Mouse (Mus musculus): ENCODE data around the gene Gm3594. TPM values are rescaled to one million over a fixed set of nuclear protein-coding genes. Genes with fewer than 3 reads are reported as not detected.
"Not testable (repeated sequence)": the region's sequence is repeated elsewhere in the genome, so short reads cannot be mapped to it uniquely, and the experiment has no call there.

Gene Gm3594
- polyA plus RNA-seq, 1 experiment from 2014 or later: not detected

DNA sequence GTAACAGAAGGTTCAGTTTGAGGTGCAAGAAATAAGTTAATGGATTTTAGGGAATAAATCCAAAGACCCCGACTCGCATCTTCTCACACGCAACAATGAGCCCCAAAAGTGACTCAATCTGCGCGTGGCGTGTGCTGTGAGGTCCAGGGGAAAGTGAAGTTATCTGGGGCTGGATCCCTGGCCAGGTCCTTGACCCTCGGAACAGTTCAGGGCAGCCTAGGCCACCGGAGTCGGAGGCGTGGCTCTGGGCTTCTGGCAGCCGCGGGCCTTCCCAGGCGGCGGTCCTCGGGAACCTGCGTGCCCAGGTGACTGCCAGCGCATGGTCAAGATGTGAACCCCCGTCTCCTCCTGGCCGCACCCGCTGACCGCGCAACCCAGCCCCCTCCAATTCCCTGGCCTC is 18.1 kb downstream of the Gm3594 start:
- peak overlapping the region; percentile 32 for H3K4me2 ChIP-seq (ENCODE audit: low read depth, low read length)
- not testable (repeated sequence) for ATAC-seq (replicated peaks; ENCODE audit: insufficient number of reproducible peaks, low FRiP score, low TSS enrichment, low read depth); H3K9ac ChIP-seq (replicated peaks; ENCODE audit: low read length); H3K4me1 ChIP-seq (ENCODE audit: control insufficient read depth, insufficient read depth, low read length); H3K27me3 ChIP-seq (ENCODE audit: control insufficient read depth, insufficient read depth, low read length); H3K9me3 ChIP-seq (replicated peaks; ENCODE audit: control insufficient read depth, low read length); H3K4me3 ChIP-seq (ENCODE audit: low read depth, low read length); H3K27ac ChIP-seq (replicated peaks; ENCODE audit: low read depth, low read length); H3K36me3 ChIP-seq (replicated peaks; ENCODE audit: control insufficient read depth, insufficient read depth, low read depth, low read length)
- 21% methylated on average over 13 of the region's 22 CpGs for WGBS
- DNase-seq (ENCODE audit: low spot score): peak; percentile 0

DNA sequence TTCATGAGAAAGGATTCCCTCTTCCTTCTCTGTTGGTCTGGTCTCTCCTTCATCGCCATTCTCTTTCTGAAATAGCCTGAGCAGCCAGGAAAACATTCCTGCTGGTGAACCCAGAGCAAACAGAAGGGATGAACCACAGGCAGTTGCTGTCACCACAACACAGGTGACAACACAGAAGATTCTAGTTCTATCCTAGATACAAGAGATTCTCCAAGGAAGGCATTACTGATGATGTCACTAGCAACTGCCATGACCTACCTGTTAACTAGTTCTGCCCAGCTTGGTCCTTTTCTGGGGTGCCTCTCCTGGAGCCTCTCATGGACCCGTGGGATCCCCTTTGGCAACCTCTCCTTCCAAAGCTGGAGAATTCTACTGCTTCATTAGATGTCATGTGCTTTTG is 32.0 kb downstream of the Gm3594 start, which contains the start of gene Gm3591:
Gm3591 (minus strand) TSS at position 101 of the 400 bp plus-strand sequence.
- not testable (repeated sequence) for H3K9me3 ChIP-seq (replicated peaks; ENCODE audit: control insufficient read depth, low read length); H3K9ac ChIP-seq (replicated peaks; ENCODE audit: low read length); H3K4me3 ChIP-seq (ENCODE audit: low read depth, low read length); H3K4me1 ChIP-seq (ENCODE audit: control insufficient read depth, insufficient read depth, low read length); ATAC-seq (replicated peaks; ENCODE audit: insufficient number of reproducible peaks, low FRiP score, low TSS enrichment, low read depth); H3K4me2 ChIP-seq (ENCODE audit: low read depth, low read length); H3K36me3 ChIP-seq (replicated peaks; ENCODE audit: control insufficient read depth, insufficient read depth, low read depth, low read length); H3K27ac ChIP-seq (replicated peaks; ENCODE audit: low read depth, low read length); DNase-seq (ENCODE audit: low spot score); H3K27me3 ChIP-seq (ENCODE audit: control insufficient read depth, insufficient read depth, low read length)
- no CpG with 5 or more reads among the region's 2 CpGs for WGBS

DNA sequence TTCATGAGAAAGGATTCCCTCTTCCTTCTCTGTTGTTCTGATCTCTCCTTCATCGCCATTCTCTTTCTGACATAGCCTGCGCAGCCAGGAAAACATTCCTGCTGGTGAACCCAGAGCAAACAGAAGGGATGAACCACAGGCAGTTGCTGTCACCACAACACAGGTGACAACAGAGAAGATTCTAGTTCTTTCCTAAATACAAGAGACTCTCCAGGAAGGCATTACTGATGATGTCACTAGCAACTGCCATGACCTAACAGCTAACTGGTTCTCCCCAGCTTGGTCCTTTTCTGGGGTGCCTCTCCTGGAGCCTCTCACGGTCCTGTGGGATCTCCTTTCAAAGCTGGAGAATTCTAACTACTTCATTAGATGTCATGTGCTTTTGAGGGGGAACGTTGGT is 54.2 kb downstream of the Gm3594 start, which contains the start of gene Gm16440:
Gm16440 (minus strand) TSS at position 101 of the 400 bp plus-strand sequence.
- not testable (repeated sequence) for H3K4me3 ChIP-seq (ENCODE audit: low read depth, low read length); H3K27me3 ChIP-seq (ENCODE audit: control insufficient read depth, insufficient read depth, low read length); H3K27ac ChIP-seq (replicated peaks; ENCODE audit: low read depth, low read length); H3K4me2 ChIP-seq (ENCODE audit: low read depth, low read length); H3K9ac ChIP-seq (replicated peaks; ENCODE audit: low read length); ATAC-seq (replicated peaks; ENCODE audit: insufficient number of reproducible peaks, low FRiP score, low TSS enrichment, low read depth); DNase-seq (ENCODE audit: low spot score); H3K9me3 ChIP-seq (replicated peaks; ENCODE audit: control insufficient read depth, low read length); H3K36me3 ChIP-seq (replicated peaks; ENCODE audit: control insufficient read depth, insufficient read depth, low read depth, low read length); H3K4me1 ChIP-seq (ENCODE audit: control insufficient read depth, insufficient read depth, low read length)
- 85% methylated on average over 2 of the region's 4 CpGs for WGBS

Other genes with a start within 250 kb of the Gm3594 start
- not detected in 2 replicates for gene Gm21560, start 225.3 kb downstream of the Gm3594 start, polyA plus RNA-seq (2014; fragmentation: Nextera tagmentation; extraction: Ambion mirVana)
- gene Gm3411, start 157.4 kb downstream of the Gm3594 start, polyA plus RNA-seq (2014; fragmentation: Nextera tagmentation; extraction: Ambion mirVana): 1.5 and 2.3 TPM in 2 replicates
- gene Gm21103, start 139.8 kb downstream of the Gm3594 start, polyA plus RNA-seq (2014; fragmentation: Nextera tagmentation; extraction: Ambion mirVana): not detected in 2 replicates
- gene Gm3618, start 100.9 kb downstream of the Gm3594 start, polyA plus RNA-seq (2014; fragmentation: Nextera tagmentation; extraction: Ambion mirVana): not detected in 2 replicates
- 0.27 TPM in 1 of 2 replicates, not detected in the other for gene Gm16440, start 54.3 kb downstream of the Gm3594 start, polyA plus RNA-seq (2014; fragmentation: Nextera tagmentation; extraction: Ambion mirVana)
- gene Gm3591, start 32.1 kb downstream of the Gm3594 start, polyA plus RNA-seq (2014; fragmentation: Nextera tagmentation; extraction: Ambion mirVana): 1.8 and 2.1 TPM in 2 replicates
- gene Gm8356, start 92.7 kb upstream of the Gm3594 start, polyA plus RNA-seq (2014; fragmentation: Nextera tagmentation; extraction: Ambion mirVana): not detected in 2 replicates
- 0.42 TPM in 1 of 2 replicates, not detected in the other for gene Gm3629, start 146.0 kb upstream of the Gm3594 start, polyA plus RNA-seq (2014; fragmentation: Nextera tagmentation; extraction: Ambion mirVana)
- not detected in 2 replicates for gene Gm3460, start 177.8 kb upstream of the Gm3594 start, polyA plus RNA-seq (2014; fragmentation: Nextera tagmentation; extraction: Ambion mirVana)
- gene Gm10251, start 239.6 kb upstream of the Gm3594 start, polyA plus RNA-seq (2014; fragmentation: Nextera tagmentation; extraction: Ambion mirVana): not detected in 2 replicates